Mouse (Mus musculus): Measurements from ENCODE around the gene Pik3r1.

The Pik3r1 gene

DNA sequence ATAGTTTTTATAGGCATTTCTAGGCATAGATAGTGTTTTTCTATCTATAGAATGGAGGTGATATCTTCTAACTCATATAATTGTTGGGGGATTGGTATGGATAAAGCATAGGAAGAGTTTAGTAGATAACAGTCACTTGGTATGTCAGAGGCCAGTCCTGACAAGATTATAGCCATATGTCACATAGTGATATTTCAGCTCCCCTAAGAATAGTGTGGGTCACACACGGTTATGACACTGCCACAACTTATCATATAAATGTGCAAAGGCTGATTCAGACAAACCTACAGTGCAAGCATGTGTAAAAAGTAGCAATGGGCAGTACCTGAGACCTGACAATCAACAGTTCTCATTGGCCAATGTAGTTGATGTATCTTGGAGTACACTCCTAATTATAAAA is 89.0 kb downstream of the Pik3r1 start:
- no peak for DNase-seq (ENCODE audit: low read depth)

DNA sequence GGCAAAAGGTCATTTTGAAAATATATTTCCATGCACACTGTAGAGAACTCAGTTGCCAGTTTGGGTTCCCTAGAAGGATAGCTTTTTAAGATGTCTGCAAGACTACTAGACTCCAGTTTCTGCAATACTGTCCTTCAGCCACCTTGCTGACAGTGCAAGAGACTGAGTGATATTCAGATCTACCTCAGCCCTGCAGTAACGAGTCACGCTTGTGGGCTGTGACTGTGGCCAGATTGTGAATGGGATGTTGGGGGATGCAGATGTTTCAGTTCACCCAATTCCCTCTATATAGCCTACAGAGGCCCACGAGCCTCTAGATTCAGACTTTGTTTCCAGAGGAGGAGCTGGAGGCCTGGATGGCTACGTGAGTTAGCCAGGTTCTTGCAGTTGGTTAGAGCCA is 90.0 kb downstream of the Pik3r1 start:
- DNase-seq (ENCODE audit: low read depth) = no peak

DNA sequence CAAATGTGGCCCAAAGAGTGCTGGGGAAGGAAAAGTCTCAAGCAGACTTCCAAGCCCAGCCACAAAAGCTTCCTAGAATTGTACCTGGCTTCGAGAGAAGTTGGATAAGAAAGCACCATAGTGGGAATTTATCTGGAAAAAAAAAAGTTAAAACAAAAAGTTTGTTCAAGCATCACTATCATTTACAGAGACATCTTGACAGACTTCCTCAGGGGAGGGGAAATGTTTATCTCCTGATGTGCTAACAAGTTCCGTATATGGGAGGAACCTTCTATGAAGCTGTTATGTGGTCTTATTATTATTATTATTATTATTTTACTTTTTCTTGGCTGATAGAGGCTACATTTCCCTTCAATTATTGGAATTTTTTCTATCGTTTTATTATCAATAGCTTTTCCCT is 94.1 kb downstream of the Pik3r1 start:
- DNase-seq (ENCODE audit: low read depth) = no peak

DNA sequence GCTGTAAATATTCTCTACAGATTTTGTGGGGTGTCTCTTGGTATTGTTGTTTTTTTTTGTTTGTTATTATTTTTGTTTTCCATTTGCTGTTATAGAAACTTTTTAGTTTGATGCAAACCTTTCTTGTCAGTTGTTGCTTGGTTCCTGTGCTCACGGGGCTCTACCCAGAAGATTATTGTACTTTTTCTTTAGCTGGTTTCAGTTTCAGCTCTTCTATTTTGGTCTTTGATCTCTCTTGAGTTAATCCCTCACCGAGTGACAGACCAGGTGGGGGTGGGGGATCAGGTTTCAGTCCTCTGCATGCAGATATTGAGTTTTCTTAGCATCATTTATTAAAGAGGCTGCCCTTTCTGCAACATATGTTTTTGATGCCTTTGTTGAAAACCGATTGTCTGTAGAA is 99.2 kb downstream of the Pik3r1 start:
- DNase-seq (ENCODE audit: low read depth) = peak; percentile 68

DNA sequence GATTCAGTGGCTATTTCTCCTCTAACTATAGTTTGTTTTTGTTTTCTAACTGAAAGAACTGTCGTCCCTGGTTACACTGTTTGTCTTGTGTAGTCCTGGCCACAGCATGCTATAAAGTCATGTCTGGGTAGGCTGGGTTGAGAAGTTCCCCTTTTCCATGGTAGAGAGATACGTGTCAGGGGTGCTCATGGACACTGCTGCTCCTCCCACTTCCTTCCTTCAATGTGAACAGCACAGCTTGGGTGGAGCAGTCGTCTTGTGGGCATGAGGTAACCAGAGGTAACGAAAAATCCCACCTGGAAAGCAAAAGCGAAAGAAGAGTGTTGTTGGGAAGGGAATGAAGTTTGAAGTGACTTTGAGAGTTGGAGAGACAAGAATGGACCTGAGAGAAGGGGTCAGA is 104.0 kb downstream of the Pik3r1 start:
- peak; percentile 66 for DNase-seq (ENCODE audit: low read depth)

DNA sequence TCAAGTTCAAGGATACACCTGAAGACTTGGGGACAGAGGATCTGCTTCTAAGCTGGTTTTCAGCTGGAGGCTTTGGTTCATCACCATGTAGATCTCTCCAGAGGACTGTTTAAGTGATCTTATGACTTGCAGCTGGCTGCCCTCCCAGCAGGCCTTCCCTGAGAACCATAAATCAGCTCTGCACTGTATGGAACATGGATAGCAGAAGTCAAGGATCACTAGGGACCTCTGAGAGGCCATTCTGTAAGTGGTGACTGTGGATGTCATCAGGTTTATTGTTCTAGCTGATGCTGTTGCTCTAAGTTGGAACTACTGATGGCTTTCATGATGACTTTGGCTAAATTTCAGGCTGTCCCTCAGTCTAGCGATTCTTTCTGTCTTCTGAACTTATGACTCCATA is 105.1 kb downstream of the Pik3r1 start:
- DNase-seq (ENCODE audit: low read depth) = no peak

DNA sequence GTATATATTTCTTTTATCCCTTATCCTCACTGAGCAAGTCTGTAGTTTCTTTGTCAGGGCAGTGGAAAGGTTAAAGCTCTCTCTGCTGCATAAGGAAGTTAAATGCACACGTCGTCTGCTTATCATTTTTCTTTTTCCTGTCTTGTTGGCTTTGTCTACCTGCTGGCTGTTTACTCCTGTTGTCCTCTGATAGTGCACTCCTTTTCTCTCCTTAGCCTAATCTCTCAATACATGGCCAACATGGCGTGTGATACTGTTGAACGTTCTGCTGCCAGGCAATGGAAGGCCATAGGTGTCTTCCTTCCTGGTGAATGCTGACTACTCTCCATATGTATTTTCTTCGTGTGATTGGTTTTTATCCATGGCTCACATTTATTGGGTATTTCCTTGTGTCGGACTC is 106.5 kb downstream of the Pik3r1 start:
- no peak for DNase-seq (ENCODE audit: low read depth)

DNA sequence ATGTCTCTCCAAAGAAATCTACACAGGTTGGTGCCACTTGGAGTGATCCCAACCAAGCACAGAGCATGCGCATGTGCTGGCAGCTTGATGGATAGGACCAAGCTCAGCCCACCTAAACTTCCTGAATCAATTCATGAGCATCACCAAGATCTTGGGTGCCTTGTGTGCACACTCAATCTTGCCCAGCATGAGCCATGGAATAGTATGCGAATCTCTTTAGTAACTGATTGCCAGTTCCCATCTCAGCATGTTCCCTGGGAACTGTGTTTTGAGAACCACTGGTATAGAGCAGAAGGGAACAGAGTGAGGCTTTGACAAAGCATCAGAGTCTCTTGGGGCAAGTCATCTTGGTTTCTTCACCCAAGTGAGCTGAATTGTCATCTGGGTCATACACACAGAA is 107.8 kb downstream of the Pik3r1 start:
- DNase-seq (ENCODE audit: low read depth) = no peak

DNA sequence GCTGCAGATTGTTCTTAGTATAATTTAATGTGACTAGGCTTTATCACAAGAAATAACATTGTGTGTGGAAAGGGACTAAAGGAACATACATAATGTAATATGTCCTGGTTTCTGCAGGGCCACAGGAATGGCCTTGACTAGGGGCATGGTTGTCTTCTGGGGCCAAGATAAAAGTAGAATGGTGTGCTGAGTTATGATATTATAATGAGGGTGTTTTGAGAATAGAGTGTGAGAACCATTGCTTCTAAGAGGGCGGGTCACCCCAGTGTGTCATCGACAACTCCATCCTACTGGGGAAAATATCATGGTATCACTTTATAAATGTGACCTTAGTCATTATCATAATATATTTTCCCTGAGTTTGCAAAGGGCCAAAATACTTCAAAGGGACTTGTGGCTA is 115.9 kb downstream of the Pik3r1 start:
- no peak for DNase-seq (ENCODE audit: low read depth)

DNA sequence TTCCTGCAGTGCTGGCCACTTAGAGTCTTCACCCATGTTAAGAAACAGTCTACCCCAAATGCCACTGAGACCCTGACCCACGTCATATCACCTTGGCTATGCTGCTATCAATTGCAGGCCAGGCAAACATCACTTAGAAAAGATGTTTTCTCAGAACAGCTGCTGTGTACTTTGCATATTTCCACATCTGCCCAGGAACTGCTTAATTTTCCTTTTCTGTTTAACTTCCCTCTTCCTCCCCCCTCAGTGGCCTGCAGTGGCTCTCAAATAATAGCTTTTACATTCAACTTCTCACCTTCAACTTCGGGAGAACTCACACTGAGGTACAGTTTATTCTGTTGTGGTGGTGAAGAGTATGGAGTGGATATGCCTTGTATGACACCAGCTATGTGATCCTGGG is 126.4 kb downstream of the Pik3r1 start:
- no peak for DNase-seq (ENCODE audit: low read depth)

DNA sequence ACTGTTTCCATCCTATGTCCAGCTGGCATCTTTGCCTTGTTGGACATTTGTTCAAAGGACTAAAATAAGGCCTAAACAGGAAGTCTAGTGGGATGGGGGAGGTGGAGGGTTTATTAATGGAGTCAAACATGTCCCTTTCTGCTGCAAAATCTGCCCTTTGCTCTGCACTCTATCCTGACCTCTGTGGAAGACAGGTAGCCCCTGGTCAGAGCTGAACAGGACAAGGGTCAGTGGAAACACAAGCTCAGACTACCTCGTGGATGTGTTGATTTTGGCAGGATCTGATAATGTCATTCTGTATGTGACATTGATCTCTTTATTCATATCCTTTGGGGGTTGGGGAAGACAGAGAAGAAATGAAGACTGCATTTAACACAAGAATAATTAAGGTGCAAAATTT is 132.2 kb downstream of the Pik3r1 start:
- DNase-seq (ENCODE audit: low read depth) = no peak

DNA sequence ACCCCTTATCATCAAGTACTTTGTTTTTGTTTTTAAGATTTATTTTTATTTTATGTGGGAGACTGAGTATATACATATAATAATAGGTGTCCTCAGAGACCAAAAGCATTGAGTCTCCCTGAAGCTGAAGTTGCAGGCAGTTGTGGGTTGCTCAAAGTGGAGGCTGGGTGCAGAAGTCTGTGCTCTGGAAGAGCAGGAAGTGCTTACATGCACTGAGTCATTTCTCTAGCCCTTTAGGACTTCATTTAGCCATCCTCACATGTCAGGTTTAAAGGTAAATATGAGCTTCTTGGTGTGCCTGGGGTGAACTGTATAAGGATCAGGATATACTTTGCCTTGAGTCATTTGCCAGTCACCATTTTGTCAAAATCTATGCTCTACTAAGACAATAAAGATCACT is 133.6 kb downstream of the Pik3r1 start:
- no peak for DNase-seq (ENCODE audit: low read depth)

DNA sequence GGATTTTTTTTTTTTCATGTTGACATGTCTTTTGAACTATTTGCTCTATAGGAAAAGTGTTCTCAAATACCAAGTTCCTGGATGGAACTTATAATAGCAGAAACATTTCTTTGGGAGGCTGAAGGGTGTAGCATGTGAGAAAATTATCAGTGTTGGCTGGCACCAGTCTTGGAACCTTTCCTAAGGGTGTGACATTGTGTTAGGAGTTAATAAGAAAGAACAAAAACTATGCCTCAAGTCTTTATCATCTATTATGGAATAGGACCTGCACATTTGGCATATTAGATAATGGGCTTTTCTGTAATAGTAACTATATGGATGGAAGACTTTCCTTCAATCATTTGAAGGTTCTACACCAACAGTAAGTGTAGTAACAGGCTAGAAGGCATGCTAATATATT is 134.4 kb downstream of the Pik3r1 start:
- DNase-seq (ENCODE audit: low read depth) = no peak

DNA sequence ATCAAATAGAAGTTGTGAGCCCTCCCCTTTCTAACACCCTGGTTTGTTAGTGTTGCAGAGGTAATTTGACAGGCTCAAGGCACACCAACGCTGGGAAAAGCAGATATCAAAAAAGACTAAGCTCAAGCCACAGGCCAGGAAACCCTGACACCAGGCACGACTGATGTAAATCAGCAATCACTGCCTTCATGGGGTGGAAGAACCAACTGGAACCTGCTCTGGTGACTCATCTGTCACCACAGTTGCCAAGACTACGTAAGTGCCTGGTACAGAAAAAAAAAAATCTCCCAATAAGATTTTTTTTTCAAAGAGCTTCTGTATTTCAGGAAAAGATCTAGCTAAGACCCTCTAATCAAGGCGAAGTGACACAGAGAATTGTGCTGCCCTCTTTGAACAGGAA is 135.2 kb downstream of the Pik3r1 start:
- DNase-seq (ENCODE audit: low read depth) = no peak

DNA sequence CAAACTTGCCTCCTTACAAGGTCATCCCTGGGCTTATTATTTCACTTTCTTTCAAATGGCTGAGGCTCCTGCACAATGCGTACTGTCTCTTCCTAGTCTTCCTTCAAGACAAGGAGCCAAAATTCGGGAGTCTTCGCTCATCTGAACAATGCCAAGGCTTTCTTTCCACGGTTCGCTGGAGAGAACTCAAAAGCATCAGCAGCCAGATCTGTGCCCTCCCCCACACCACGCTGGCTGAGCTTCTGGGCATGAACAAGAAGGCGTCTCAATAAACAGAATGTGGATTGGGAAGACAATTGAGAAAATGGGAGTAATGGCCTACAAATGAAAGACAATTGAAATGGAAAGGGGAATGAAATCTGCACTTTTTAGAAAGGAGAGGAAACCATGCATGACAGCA is 136.5 kb downstream of the Pik3r1 start:
- DNase-seq (ENCODE audit: low read depth) = no peak
